Mouse (Mus musculus): ENCODE data around the gene Gm10277. TPM values are rescaled to one million over a fixed set of nuclear protein-coding genes. Genes with fewer than 3 reads are reported as not detected.
A peak's percentile ranks its signal among the peaks of the same experiment; 100 is the strongest.

Gene Gm10277
- polyA plus RNA-seq, 1 experiment = not detected

DNA sequence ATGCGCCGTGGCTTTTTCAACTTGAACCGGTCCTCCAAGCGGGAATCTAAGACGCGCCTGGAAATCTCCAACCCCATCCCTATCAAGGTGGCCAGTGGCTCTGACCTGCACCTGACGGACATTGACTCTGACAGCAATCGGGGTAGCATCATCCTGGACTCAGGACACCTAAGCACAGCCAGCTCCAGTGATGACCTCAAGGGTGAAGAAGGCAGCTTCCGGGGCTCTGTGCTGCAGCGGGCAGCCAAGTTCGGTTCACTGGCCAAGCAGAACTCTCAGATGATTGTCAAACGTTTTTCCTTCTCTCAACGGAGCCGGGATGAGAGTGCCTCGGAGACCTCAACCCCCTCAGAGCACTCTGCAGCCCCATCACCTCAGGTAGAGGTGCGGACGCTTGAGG, 10.1 kb downstream of the Gm10277 start:
- H3K27me3 ChIP-seq (replicated peaks; ENCODE audit: control insufficient read depth, insufficient read depth, low read length) = no peaks in the 10 kb centered on the region
- H3K36me3 ChIP-seq (ENCODE audit: control insufficient read depth, insufficient read depth, low read length) = peaks cover 6% of the 10 kb centered on the region
- no peak overlapping the region for H3K4me3 ChIP-seq (ENCODE audit: insufficient read depth, low read depth, low read length)
- DNase-seq = peak; percentile 65
- TF ChIP-seq POLR2A (IDR thresholded peaks at IDR 0.05; ENCODE audit: low read depth, low read length) = no peak
- no peak for TF ChIP-seq CTCF (conservative IDR thresholded peaks at IDR 0.05; ENCODE audit: insufficient read depth, insufficient read length, low read depth, low read length)
- H3K27ac ChIP-seq (ENCODE audit: insufficient read depth, low read depth, low read length) = no peak overlapping the region
- WGBS = 70% methylated on average over 17 of the region's 17 CpGs
- peaks cover 51% of the 10 kb centered on the region for H3K4me1 ChIP-seq (ENCODE audit: control insufficient read depth, insufficient read depth, low read length)

DNA sequence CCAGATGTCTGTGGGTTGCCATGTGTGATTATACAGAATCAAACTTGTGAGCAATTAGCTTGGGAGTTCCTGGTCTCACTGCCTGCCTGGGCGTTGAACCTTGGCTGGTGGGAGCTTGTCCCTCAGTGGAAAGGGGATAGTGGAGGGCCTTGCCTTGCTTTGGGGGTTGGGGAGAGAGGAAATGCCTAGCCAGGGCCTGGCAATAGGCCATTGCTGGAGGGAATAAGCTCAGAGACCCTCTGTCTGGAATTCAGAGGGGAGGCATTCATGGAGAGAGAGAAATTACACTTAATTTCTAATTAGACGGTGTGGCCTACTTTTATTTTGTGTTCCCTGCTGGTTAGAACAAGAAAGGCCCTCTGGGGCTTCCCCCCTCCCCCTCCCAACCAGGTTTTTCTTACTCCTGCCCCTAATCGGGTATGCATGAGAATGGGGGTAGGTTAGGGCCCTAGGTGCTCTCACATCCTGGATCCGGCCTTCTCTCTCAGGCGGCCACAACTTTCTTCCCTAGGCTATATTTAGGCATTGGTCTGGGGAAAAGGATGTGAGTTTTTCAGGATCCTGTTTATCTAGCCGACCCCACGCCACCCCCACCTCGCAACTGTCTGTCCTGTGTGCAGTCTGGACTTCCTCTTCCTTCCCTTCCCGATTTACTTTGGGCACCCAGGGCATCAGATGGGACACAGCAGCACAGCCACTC, 11.7 kb downstream of the Gm10277 start:
- 33% methylated on average over 9 of the region's 9 CpGs for WGBS
- peak; percentile 72 for DNase-seq

DNA sequence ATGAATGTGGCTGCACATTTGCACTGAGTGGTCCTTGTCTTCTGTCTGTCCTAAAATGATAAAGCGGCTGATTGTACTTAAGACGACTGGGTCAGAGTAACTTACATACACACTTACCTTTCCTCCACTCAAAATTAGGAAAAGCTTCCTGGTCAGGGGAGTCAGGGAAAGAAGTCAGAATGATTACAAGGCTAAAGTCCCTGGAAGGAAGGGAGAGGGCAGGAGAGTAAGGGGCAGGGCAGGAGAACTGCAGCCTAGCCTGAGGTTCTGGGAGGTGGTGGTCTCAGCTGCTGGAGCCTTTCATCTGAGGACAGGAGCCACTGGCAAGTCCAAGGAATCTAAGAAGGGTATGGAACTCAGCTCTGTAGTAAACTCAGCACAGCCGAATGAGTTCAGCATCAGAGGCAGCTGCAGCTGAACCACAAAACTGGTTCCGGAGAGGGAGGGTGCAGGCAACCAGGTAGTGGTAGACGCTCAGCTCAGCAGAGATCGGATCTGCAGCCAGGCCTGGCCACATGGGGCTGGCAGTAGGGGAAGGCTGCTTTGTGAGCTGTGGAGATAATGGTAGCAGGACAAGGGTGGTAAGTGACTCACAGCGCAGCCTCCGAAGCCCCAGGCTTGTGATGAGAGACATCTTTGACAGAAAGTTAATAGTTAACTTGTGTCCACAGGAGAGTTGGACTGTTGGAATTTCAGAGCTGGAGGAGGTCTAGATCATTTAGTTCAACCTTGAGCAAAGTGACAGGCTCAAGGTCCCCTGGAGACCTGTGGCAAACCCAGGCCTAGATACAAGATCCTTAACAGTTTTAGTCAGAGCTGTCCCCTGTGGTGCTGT, 15.5 kb downstream of the Gm10277 start:
- H3K27me3 ChIP-seq (replicated peaks; ENCODE audit: control insufficient read depth, insufficient read depth, low read length) = no peaks in the 10 kb centered on the region
- no peaks in the 10 kb centered on the region for H3K36me3 ChIP-seq (ENCODE audit: control insufficient read depth, insufficient read depth, low read length)
- peak overlapping the region; percentile 97 for H3K27ac ChIP-seq (ENCODE audit: insufficient read depth, low read depth, low read length)
- H3K4me1 ChIP-seq (ENCODE audit: control insufficient read depth, insufficient read depth, low read length) = peaks cover 37% of the 10 kb centered on the region
- peak; percentile 30 for TF ChIP-seq POLR2A (IDR thresholded peaks at IDR 0.05; ENCODE audit: low read depth, low read length)
- TF ChIP-seq CTCF (conservative IDR thresholded peaks at IDR 0.05; ENCODE audit: insufficient read depth, insufficient read length, low read depth, low read length) = no peak
- H3K4me3 ChIP-seq (ENCODE audit: insufficient read depth, low read depth, low read length) = peak overlapping the region; percentile 33
- peak; percentile 90 for DNase-seq
- 35% methylated on average over 8 of the region's 8 CpGs for WGBS

More for the DNA sequence above, 11.7 kb downstream of the Gm10277 start:
- peaks cover 6% of the 10 kb centered on the region for H3K36me3 ChIP-seq (ENCODE audit: control insufficient read depth, insufficient read depth, low read length)
- peaks cover 44% of the 10 kb centered on the region for H3K4me1 ChIP-seq (ENCODE audit: control insufficient read depth, insufficient read depth, low read length)
- H3K4me3 ChIP-seq (ENCODE audit: insufficient read depth, low read depth, low read length) = no peak overlapping the region
- H3K27me3 ChIP-seq (replicated peaks; ENCODE audit: control insufficient read depth, insufficient read depth, low read length) = no peaks in the 10 kb centered on the region
- TF ChIP-seq CTCF (conservative IDR thresholded peaks at IDR 0.05; ENCODE audit: insufficient read depth, insufficient read length, low read depth, low read length) (no peak), POLR2A (IDR thresholded peaks at IDR 0.05; ENCODE audit: low read depth, low read length) (no peak)
- H3K27ac ChIP-seq (ENCODE audit: insufficient read depth, low read depth, low read length) = peak overlapping the region; percentile 54

DNA sequence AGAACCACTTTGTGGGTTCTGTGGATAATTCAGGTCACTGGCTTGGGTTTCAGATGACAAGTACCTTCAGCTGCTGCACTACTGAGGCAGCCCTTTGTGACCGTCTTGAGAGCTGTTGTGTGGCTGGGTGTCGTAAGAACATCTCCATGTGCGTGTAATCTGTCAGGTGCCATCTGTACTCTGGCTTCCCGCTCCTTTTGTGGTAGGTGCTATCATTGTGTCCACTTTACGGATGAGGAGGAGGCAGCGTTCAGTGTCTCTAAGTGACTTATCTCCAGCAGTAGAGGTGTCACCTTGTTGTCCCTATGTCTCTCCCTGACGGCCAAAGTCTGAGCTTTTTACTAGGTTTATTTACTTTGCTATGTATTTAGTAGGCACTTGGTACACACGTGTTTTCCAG, 17.2 kb downstream of the Gm10277 start:
- 79% methylated on average over 8 of the region's 8 CpGs for WGBS
- no peak for DNase-seq
- no peaks in the 10 kb centered on the region for H3K27me3 ChIP-seq (replicated peaks; ENCODE audit: control insufficient read depth, insufficient read depth, low read length)
- TF ChIP-seq POLR2A (IDR thresholded peaks at IDR 0.05; ENCODE audit: low read depth, low read length) (no peak), CTCF (conservative IDR thresholded peaks at IDR 0.05; ENCODE audit: insufficient read depth, insufficient read length, low read depth, low read length) (no peak)
- no peaks in the 10 kb centered on the region for H3K36me3 ChIP-seq (ENCODE audit: control insufficient read depth, insufficient read depth, low read length)
- no peak overlapping the region for H3K4me3 ChIP-seq (ENCODE audit: insufficient read depth, low read depth, low read length)
- peaks cover 41% of the 10 kb centered on the region for H3K4me1 ChIP-seq (ENCODE audit: control insufficient read depth, insufficient read depth, low read length)
- H3K27ac ChIP-seq (ENCODE audit: insufficient read depth, low read depth, low read length) = peak overlapping the region; percentile 57

DNA sequence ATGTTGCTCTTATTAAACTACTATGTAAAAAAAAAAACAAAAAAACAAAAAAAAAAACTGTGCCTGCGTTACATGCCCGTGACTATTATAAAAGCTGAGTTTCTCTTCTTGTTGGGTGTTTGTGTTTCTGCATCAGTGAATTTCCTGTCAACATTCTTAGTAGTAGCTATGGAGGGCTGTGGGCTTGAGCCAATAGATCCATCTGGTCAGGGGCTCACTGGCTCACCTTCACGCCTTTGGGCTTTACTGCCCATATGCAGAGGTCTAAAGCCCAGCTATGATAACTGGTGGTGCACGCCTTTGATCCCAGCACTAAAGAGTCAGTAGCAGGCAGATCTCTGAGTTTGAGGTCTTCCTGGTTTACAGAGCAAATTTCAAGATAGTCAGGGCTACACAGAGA, 18.1 kb downstream of the Gm10277 start:
- H3K27me3 ChIP-seq (replicated peaks; ENCODE audit: control insufficient read depth, insufficient read depth, low read length) = no peaks in the 10 kb centered on the region
- H3K4me3 ChIP-seq (ENCODE audit: insufficient read depth, low read depth, low read length) = no peak overlapping the region
- no peak for DNase-seq
- no peaks in the 10 kb centered on the region for H3K36me3 ChIP-seq (ENCODE audit: control insufficient read depth, insufficient read depth, low read length)
- H3K27ac ChIP-seq (ENCODE audit: insufficient read depth, low read depth, low read length) = peak overlapping the region; percentile 57
- WGBS = 37% methylated on average over 4 of the region's 4 CpGs
- H3K4me1 ChIP-seq (ENCODE audit: control insufficient read depth, insufficient read depth, low read length) = peaks cover 47% of the 10 kb centered on the region
- TF ChIP-seq CTCF (conservative IDR thresholded peaks at IDR 0.05; ENCODE audit: insufficient read depth, insufficient read length, low read depth, low read length) = no peak
- TF ChIP-seq POLR2A (IDR thresholded peaks at IDR 0.05; ENCODE audit: low read depth, low read length) = no peak

DNA sequence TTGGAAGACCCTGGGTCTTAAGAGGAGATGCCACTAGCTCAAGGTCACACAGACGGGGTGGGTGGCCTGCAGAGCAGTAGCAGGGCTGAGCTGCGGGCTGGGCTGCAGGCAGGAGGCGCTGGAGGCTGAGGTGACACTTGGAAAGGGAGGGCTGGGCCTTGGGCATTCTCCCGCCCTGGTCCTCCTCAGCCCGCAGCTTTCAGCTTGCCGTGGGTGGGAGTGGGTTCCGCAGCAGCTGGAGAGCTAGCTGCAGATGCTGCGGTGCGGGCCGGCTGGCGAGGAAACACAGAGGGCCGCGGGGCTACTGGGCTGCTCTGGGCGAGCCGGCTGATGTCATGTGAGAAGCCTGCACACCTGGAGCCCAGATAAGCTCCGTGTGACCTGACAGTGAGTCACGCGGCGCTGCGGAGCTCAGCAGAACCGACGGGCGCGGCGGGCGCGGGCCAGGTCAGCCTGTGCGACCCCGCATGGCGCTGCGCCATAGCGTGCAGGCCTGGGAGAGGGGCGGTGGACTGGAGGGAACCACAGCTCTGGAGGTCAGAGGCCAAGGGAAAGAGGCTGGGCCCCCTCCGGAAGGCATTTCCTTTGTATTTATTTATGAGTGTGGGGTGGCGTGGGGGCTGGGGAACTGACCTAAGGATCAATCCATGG, 21.1 kb downstream of the Gm10277 start:
- Histone ChIP-seq H3K4me3 (ENCODE audit: insufficient read depth, low read depth, low read length) (peak overlapping the region; percentile 46), H3K27ac (ENCODE audit: insufficient read depth, low read depth, low read length) (peak overlapping the region; percentile 86), H3K27me3 (replicated peaks; ENCODE audit: control insufficient read depth, insufficient read depth, low read length) (no peaks in the 10 kb centered on the region), H3K4me1 (ENCODE audit: control insufficient read depth, insufficient read depth, low read length) (peaks cover 31% of the 10 kb centered on the region), H3K36me3 (ENCODE audit: control insufficient read depth, insufficient read depth, low read length) (no peaks in the 10 kb centered on the region)
- 2% methylated on average over 35 of the region's 35 CpGs for WGBS
- no peak for TF ChIP-seq POLR2A (IDR thresholded peaks at IDR 0.05; ENCODE audit: low read depth, low read length)
- peak; percentile 63 for TF ChIP-seq CTCF (conservative IDR thresholded peaks at IDR 0.05; ENCODE audit: insufficient read depth, insufficient read length, low read depth, low read length)
- DNase-seq = peak; percentile 82

DNA sequence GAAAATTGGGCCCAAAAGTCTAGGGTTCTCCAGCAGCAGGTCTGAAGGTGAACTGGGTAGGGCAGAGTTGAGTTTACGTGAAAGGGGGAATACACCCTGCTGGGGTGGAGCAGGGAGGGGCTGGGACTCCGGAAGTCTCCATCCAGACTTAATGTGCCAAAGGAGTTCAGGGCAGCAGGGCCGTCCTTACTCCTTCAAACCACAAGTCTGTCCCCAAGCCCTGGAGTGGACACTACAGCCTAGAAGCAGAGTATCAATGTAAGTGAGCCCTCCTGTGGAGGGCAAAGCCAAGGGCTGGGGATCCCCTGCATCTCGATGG, 22.1 kb downstream of the Gm10277 start:
- WGBS = 10% methylated on average over 4 of the region's 4 CpGs
- DNase-seq = no peak
- no peaks in the 10 kb centered on the region for H3K27me3 ChIP-seq (replicated peaks; ENCODE audit: control insufficient read depth, insufficient read depth, low read length)
- H3K27ac ChIP-seq (ENCODE audit: insufficient read depth, low read depth, low read length) = peak overlapping the region; percentile 86
- TF ChIP-seq CTCF (conservative IDR thresholded peaks at IDR 0.05; ENCODE audit: insufficient read depth, insufficient read length, low read depth, low read length) (no peak), POLR2A (IDR thresholded peaks at IDR 0.05; ENCODE audit: low read depth, low read length) (no peak)
- H3K4me1 ChIP-seq (ENCODE audit: control insufficient read depth, insufficient read depth, low read length) = peaks cover 29% of the 10 kb centered on the region
- peak overlapping the region; percentile 29 for H3K4me3 ChIP-seq (ENCODE audit: insufficient read depth, low read depth, low read length)
- no peaks in the 10 kb centered on the region for H3K36me3 ChIP-seq (ENCODE audit: control insufficient read depth, insufficient read depth, low read length)

Measured in kidney, adult 2 months (tissue).